Mouse (Mus musculus): ENCODE results near the gene Zkscan6.

Zkscan6 gene

GRCm38 (mm10) chr11:65812088-65812487 lies 5.1 kb downstream of the Zkscan6 start:
- DNase-seq (ENCODE audit: low spot score) = no peak

GRCm38 (mm10) chr11:65814381-65814780 lies 7.4 kb downstream of the Zkscan6 start:
- DNase-seq (ENCODE audit: low spot score) = no peak

- DNase-seq (ENCODE audit: low spot score) = no peak
Observed at GRCm38 (mm10) chr11:65816237-65816636, 9.3 kb downstream of the Zkscan6 start.

- DNase-seq (ENCODE audit: low spot score) = no peak
Observed at GRCm38 (mm10) chr11:65818193-65818592, 11.2 kb downstream of the Zkscan6 start.

- peak; percentile 57 for DNase-seq (ENCODE audit: low spot score)
Observed at GRCm38 (mm10) chr11:65820280-65820679, 13.3 kb downstream of the Zkscan6 start.

GRCm38 (mm10) chr11:65820877-65821276 lies 13.9 kb downstream of the Zkscan6 start:
- peak; percentile 91 for DNase-seq (ENCODE audit: low spot score)

GRCm38 (mm10) chr11:65824556-65824955 lies 17.6 kb downstream of the Zkscan6 start:
- DNase-seq (ENCODE audit: low spot score) = no peak

GRCm38 (mm10) chr11:65838999-65839398 lies 32.0 kb downstream of the Zkscan6 start:
- no peak for DNase-seq (ENCODE audit: low spot score)

GRCm38 (mm10) chr11:65846446-65846845 lies 39.5 kb downstream of the Zkscan6 start:
- DNase-seq (ENCODE audit: low spot score) = no peak

GRCm38 (mm10) chr11:65852066-65852465 lies 45.1 kb downstream of the Zkscan6 start:
- DNase-seq (ENCODE audit: low spot score) = peak; percentile 57

- DNase-seq (ENCODE audit: low spot score) = peak; percentile 20
Observed at GRCm38 (mm10) chr11:65861476-65861875, 54.5 kb downstream of the Zkscan6 start.

- no peak for DNase-seq (ENCODE audit: low spot score)
Observed at GRCm38 (mm10) chr11:65877146-65877775, 70.3 kb downstream of the Zkscan6 start.

All from embryo, embryonic 10 days (tissue).